Mouse (Mus musculus) 3134 (cell line): Measurements from ENCODE around the gene Ndufaf7.
A peak's percentile ranks its signal among the peaks of the same experiment; 100 is the strongest.

Experiments used
- DNase-seq: peaks from one replicate; pipeline ENCODE4 v3.0.0-alpha.2; 2011; ENCODE audit warnings: low spot score; ENCODE audit not compliant: insufficient read length; ENCODE audit errors: extremely low read depth

Ndufaf7 gene

DNA sequence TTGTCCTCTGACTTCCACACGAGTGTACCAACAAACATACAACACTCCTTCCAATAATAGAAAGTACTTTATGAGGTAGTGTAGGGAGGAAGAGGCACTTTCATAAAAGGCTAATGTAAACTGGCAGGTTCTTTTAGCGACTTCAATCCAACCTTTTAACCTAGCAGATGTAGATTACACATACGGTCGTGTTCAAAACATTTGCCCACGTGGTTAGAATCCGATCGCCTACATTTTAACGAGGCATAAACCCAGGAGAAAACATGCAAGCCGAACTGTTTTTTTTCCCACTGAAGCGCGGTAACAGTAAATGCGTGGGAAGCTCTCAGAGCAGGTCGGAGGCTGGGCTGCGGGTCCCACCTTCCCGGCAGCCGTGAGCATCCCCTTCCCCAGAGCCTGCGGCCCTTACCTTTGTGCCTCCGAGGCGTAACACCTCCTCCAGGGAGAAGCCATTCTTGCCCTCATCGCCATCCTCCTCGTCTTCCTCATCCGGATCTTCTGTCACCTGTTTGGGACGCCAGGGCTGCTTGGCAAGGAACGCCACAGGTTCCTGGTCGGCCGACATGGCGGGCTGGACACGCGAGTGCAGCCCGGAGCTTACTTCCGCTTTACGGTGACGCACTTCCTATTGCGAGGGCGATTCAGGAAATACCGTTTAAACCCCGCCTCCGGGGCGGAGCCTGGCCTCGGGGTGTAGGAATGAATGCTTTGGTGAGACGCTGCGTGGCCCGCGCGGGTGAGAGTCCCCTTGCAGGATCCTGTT is at the start of gene Ndufaf7, which contains the start of gene Cebpz:
Ndufaf7 (plus strand) TSS at position 671 of the 763 bp plus-strand sequence.
Cebpz (minus strand) TSS at position 601 of the 763 bp plus-strand sequence.
- DNase-seq = peak; percentile 97

DNA sequence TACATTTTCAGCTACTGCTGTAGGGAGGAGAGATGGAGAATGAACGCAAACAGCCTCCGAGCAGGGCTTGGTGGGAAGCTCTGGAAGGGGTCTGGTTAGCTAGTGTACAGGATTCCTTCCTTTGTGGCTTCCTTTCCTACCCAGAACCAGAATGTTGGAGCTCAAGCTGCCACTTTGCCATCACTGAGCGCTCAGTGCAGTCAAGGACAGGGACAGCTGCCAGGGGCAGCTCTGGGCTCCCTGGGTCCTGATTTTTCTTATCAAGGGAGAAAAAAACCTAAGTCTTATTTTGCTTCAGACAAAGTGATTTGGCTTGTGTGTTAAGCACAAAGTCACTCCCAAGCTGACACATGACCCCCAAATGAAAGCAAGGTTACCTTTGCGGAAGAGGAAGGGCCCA is 48.4 kb upstream of the Ndufaf7 start:
- no peak for DNase-seq

GRCm38 (mm10) chr17:78889184-78889583 is 47.8 kb upstream of the Ndufaf7 start:
- DNase-seq = no peak

GRCm38 (mm10) chr17:78891020-78891419 is 45.9 kb upstream of the Ndufaf7 start:
- DNase-seq = no peak

GRCm38 (mm10) chr17:78894991-78895390 is 41.9 kb upstream of the Ndufaf7 start:
- DNase-seq = no peak

- no peak for DNase-seq
Measured at GRCm38 (mm10) chr17:78895394-78895793, 41.5 kb upstream of the Ndufaf7 start.

- DNase-seq = no peak
Measured at GRCm38 (mm10) chr17:78903158-78903557, 33.8 kb upstream of the Ndufaf7 start.

DNA sequence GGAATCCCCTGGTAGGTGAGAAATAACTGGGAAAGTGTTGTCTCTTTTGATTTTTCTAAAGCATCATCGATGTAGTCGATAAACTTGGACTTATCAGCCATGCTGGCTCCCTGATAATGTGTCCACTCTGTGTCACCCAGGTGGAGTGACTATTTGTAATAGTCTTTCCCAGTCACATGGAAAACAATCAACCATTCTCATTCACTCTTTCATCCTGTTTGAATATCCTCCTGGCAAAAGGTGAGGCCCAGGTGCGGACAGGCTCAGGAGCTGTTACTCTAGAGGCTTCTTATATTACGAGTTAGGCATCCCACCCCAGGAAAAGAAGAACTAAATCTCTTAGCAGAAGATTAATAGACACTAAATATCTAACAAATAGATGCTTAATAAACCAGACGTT is 30.0 kb upstream of the Ndufaf7 start, which contains the start of gene Sult6b1:
Sult6b1 (minus strand) TSS at position 101 of the 400 bp plus-strand sequence.
- no peak for DNase-seq

DNA sequence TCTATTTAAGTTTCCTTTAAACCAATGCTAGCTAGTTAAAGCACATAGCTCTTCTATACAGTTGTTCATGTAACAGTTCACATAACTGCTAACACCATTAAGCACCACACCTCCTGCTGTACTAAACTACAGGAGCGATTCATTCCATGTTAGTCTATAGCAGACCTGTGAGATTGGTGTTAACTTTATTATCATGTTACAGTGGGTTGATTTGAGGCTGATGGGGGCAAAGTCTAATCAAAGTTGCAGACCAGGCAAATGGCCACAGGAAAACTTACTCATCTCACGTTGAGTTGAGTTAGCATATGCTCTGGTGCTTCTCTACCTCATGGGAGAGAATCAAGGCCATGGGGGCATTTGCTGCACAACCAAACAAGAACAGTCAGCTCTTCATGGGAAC is 27.6 kb upstream of the Ndufaf7 start:
- DNase-seq = no peak

- DNase-seq = no peak
Measured at GRCm38 (mm10) chr17:78912861-78913281, 24.1 kb upstream of the Ndufaf7 start.

- DNase-seq = no peak
Measured at GRCm38 (mm10) chr17:78913921-78914320, 23.0 kb upstream of the Ndufaf7 start.

GRCm38 (mm10) chr17:78915772-78916171 is 21.2 kb upstream of the Ndufaf7 start:
- no peak for DNase-seq

- peak; percentile 89 for DNase-seq
Measured at GRCm38 (mm10) chr17:78916369-78916813, 20.5 kb upstream of the Ndufaf7 start, which contains the start of gene Cebpzos. Gene Cebpzos, plus strand, starts transcription at chr17:78916500.

DNA sequence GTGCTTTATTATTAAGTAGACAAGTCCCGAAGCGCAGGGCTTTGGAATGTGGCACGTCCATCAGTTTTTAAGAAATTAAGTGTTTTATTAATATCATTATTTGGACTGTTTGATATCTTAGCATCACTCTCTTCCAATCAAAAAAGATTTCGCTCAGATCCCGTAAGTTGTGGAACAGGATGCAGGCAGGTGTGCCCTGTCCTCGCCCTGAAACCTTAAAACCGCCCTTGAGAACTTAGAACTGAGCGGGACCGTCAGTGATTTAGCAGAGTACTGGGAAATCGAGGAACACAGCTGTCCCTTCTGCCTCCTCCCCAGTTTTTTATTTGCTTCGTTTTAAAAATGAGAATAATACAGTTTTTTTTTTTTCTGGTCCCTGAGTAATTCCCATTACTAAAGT is 20.0 kb upstream of the Ndufaf7 start:
- DNase-seq = no peak

GRCm38 (mm10) chr17:78917696-78918095 is 19.2 kb upstream of the Ndufaf7 start:
- no peak for DNase-seq

- no peak for DNase-seq
Measured at GRCm38 (mm10) chr17:78935857-78936256, 1.1 kb upstream of the Ndufaf7 start.

GRCm38 (mm10) chr17:78937229-78937853 is 405 bp downstream of the Ndufaf7 start:
- no peak for DNase-seq

DNA sequence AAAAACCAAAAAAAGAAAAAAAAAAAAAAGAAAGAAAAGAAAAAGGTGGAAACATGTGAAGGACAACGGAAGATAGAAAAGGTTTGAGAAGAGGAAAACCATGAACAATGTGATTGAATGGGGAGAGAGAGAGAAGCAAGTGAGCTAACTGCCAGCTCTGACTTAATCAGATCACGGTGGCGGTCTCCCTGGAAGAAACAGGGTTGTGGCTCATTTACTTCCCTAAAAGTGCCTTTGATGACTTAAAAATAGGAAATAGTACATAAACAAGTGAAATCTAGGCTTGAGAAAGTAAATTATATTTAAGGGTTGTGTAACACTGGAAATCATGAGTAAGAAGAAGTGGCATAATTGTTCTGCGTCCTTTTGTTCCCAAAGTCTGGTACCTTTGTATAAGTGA is 2.0 kb downstream of the Ndufaf7 start:
- DNase-seq = no peak

- no peak for DNase-seq
Measured at GRCm38 (mm10) chr17:78942579-78942978, 5.6 kb downstream of the Ndufaf7 start.

DNA sequence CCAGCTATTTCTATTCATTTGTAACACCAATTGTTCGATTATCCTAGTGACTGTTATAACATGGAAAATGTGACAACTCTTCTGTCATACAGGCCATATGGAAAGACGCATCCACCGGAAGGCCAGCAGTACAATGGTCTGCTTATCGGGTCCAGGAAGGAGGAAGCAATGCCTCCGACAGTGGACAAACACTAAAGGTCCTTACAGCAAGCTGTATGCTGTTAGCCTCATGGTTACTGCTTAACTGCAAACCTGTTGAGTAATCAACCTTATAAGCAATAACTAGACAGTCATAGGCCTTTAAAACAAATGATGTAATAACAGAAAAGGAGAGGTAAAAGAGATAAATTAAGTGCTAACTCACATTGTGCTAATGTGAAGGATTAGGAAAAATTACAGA is 14.3 kb downstream of the Ndufaf7 start:
- no peak for DNase-seq

DNA sequence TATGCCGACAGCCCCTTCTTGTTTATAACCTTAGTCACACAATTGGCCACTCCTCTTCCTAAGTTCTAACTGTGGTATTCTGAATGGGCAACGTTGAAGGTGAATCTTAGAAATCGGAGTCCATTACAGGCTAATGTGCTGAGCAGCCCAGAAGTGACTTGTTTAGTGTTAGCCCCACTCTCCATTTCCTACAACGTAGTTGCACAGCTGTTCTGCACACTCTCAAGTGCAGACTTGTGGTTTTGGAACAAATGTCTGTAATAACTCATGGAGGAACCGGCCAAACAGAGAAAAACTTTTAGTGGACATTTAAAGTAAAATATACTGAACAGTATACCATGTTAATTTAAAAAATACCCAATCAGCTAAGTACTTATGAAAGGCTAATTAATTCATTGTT is 15.1 kb downstream of the Ndufaf7 start:
- no peak for DNase-seq

DNA sequence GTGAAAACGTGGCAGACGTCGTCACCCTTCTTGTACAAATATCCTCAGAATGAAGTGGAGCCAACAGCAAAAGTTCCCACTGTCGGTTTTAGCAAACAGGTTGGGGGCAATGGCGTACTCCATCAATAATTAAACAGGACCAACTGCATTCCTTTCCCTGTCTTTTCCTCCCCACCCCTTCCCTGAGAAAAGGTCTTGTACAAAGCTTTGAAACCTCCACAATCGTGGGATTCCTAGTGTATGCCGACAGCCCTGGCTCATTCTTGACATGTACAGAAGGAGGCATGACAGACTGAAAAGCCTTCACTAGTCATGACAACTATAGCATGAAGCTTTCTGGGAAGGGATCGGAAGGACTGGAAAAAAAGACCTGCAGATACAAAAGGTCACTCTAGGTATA is 16.3 kb downstream of the Ndufaf7 start:
- no peak for DNase-seq
